Comparison of ENCODE assay signal across 20 mouse cellular contexts in genomic region chr19:45112444-45112843, GRCm38 (mm10). TPM values are rescaled to one million over a fixed set of nuclear protein-coding genes. Genes with fewer than 3 reads are reported as not detected.
DNase-seq lines count a peak whose midpoint lies in the region; ATAC-seq and TF ChIP-seq lines count a peak whose summit lies in the region.
"Had no signal": no experiment of that assay in that cellular context is flagged by ENCODE, and none has a peak within 500 bp of the region (broad histone marks: within the 10 kb centered on the region; RNA-seq: fewer than 3 reads in every experiment).

No protein-coding gene starts in this region.

- 79% methylated on average over 6 of the region's 6 CpGs for WGBS in lung, embryonic 14.5 days

- H3K4me3 ChIP-seq in gastrocnemius, adult 2 months, result no peak overlapping the region
- no peak overlapping the region for H3K4me3 ChIP-seq in lung, embryonic 14.5 days (ENCODE audit: low read depth, low read length)
- H3K4me3 ChIP-seq in E14TG2a.4 (replicated peaks; ENCODE audit: low read length), result no peak overlapping the region
- H3K4me3 ChIP-seq: embryonic facial prominence, embryonic 15.5 days; limb, embryonic 15.5 days; neural tube, embryonic 15.5 days had no signal

- peak; percentile 19; the same call in 1 of the 2 replicates for TF ChIP-seq CTCF in gastrocnemius, adult 2 months (IDR thresholded peaks at IDR 0.05)
- peak; percentile 34; the same call in 1 of the 2 replicates for TF ChIP-seq CTCF in lung, embryonic 14.5 days (IDR thresholded peaks at IDR 0.05; ENCODE audit: low read depth)
- TF ChIP-seq CTCF in E14TG2a.4 (conservative IDR thresholded peaks at IDR 0.05; ENCODE audit: low read length), result peak; percentile 77

- no peaks in the 10 kb centered on the region for H3K9me3 ChIP-seq in lung, embryonic 14.5 days (ENCODE audit: low read depth, low read length)
- H3K9me3 ChIP-seq in E14TG2a.4 (ENCODE audit: low read length), result no peaks in the 10 kb centered on the region
- H3K9me3 ChIP-seq: embryonic facial prominence, embryonic 15.5 days; limb, embryonic 15.5 days; neural tube, embryonic 15.5 days had no signal

- no peaks in the 10 kb centered on the region for H3K4me1 ChIP-seq in lung, embryonic 14.5 days (ENCODE audit: insufficient read depth)
- H3K4me1 ChIP-seq in E14TG2a.4 (replicated peaks; ENCODE audit: low read depth, low read length), result peaks cover 53% of the 10 kb centered on the region

- no peaks in the 10 kb centered on the region for H3K36me3 ChIP-seq in lung, embryonic 14.5 days (ENCODE audit: insufficient read depth)
- H3K36me3 ChIP-seq in E14TG2a.4 (ENCODE audit: insufficient read depth, low read length), result no peaks in the 10 kb centered on the region
- H3K36me3 ChIP-seq: embryonic facial prominence, embryonic 15.5 days; limb, embryonic 15.5 days; neural tube, embryonic 15.5 days had no signal

- intact Hi-C loops in gastrocnemius, adult 2 months (cut with DNase I), result no loop called here
- intact Hi-C loops in heart, postnatal 14 days (cut with DNase I), result no loop called here

- ATAC-seq in lung, embryonic 14.5 days (ENCODE audit: insufficient read depth), result no peak
- ATAC-seq in granulocyte monocyte progenitor cell, adult 5-6 weeks (replicated peaks; ENCODE audit: poor library complexity, severe bottlenecking), result no peak
- ATAC-seq: hindbrain, embryonic 16.5 days had no signal

- no peak overlapping the region for H3K27ac ChIP-seq in gastrocnemius, adult 2 months
- H3K27ac ChIP-seq in lung, embryonic 14.5 days (ENCODE audit: low read depth), result no peak overlapping the region
- H3K27ac ChIP-seq: embryonic facial prominence, embryonic 15.5 days; limb, embryonic 15.5 days; neural tube, embryonic 15.5 days had no signal

- H3K4me2 ChIP-seq in lung, embryonic 14.5 days, result no peak overlapping the region
- H3K4me2 ChIP-seq: embryonic facial prominence, embryonic 15.5 days; limb, embryonic 15.5 days; neural tube, embryonic 15.5 days had no signal

- no peak overlapping the region for H3K9ac ChIP-seq in lung, embryonic 14.5 days
- H3K9ac ChIP-seq: embryonic facial prominence, embryonic 15.5 days; limb, embryonic 15.5 days; neural tube, embryonic 15.5 days had no signal

- DNase-seq in gastrocnemius, adult 2 months, result no peak
- no peak for DNase-seq in gastrocnemius, adult 18-20 months (ENCODE audit: low spot score)
- DNase-seq in lung, embryonic 14.5 days, result no peak
- DNase-seq in lung, postnatal 14 days, result no peak
- peak; percentile 6 for DNase-seq in c-Kit-negative CD71-positive TER-119-positive erythroid progenitor cells, embryonic 14.5 days (ENCODE audit: low read depth, low spot score)
- DNase-seq in heart, postnatal 14 days, result no peak
- DNase-seq: cerebellum, adult 8-10 months; heart, adult 11 months; kidney, adult 9 months; lung, postnatal 10 days had no signal

- no peaks in the 10 kb centered on the region for H3K27me3 ChIP-seq in lung, embryonic 14.5 days (ENCODE audit: insufficient read depth, low read length)
- 0 out of 2 replicates have a peak, but pooled peaks cover 5% of the 10 kb centered on the region for H3K27me3 ChIP-seq in E14TG2a.4 (ENCODE audit: insufficient read depth, low read length)
- H3K27me3 ChIP-seq: embryonic facial prominence, embryonic 15.5 days had no signal

RNA-seq across cellular contexts. Expression of gene Kazald1, which starts 37.4 kb away (rescaled TPM):
- total RNA-seq in gastrocnemius, adult 2 months (2021), result 1 to 10 TPM; 4.2 to 5.9 TPM
- 10 to 100 TPM in 1 of 2 experiments, 1 to 10 TPM in 1; 6.3 to 11.2 TPM for total RNA-seq in gastrocnemius, adult 18-20 months (2021)
- polyA plus RNA-seq in lung, embryonic 14.5 days (2014; fragmentation: Nextera tagmentation; extraction: Ambion mirVana), result 1.5 and 2.4 TPM in 2 replicates
- total RNA-seq in granulocyte monocyte progenitor cell, adult 5-6 weeks (2014; fragmentation: Nextera tagmentation), result not detected in 2 replicates
- total RNA-seq in granulocyte monocyte progenitor cell, adult 5-6 weeks (2017), result 0.69 TPM in 1 of 2 replicates, not detected in the other
- 1 to 10 TPM; 4.9 to 7.0 TPM for total RNA-seq in heart, postnatal 14 days (2021)

RNA-seq across cellular contexts. Expression of gene Tlx1, which starts 38.0 kb away (rescaled TPM):
- total RNA-seq in gastrocnemius, adult 2 months (2021), result not detected
- not detected for total RNA-seq in gastrocnemius, adult 18-20 months (2021)
- polyA plus RNA-seq in lung, embryonic 14.5 days (2014; fragmentation: Nextera tagmentation; extraction: Ambion mirVana), result not detected in 2 replicates
- total RNA-seq in granulocyte monocyte progenitor cell, adult 5-6 weeks (2014; fragmentation: Nextera tagmentation), result not detected in 2 replicates
- total RNA-seq in granulocyte monocyte progenitor cell, adult 5-6 weeks (2017), result not detected in 2 replicates
- total RNA-seq in heart, postnatal 14 days (2021), result under 1 TPM; 0.22 to 0.27 TPM
- total RNA-seq: layer of hippocampus, adult 8-10 months; left cerebral cortex, postnatal 10 days; megakaryocyte-erythroid progenitor cell, adult 5-6 weeks had no signal
- polyA plus RNA-seq: forebrain, embryonic 11.5 days had no signal

Comparison
In these comparisons a context has a peak if more than half of its experiments do, and no peak if none do; other contexts are left out.
1. CTCF ChIP-seq: peak in every context shown above with its lines; median percentile 77 in E14TG2a.4; 34 in lung, embryonic 14.5 days; 19 in gastrocnemius, adult 2 months.